Mouse (Mus musculus) cerebellum, adult 2 months (tissue): ENCODE results near the gene Appl2.

Source experiments
- CTCF ChIP-seq: fragments of 200-500 bp; IDR thresholded peaks from 2 replicates; pipeline ENCODE4 v1.5.1; 2011; ENCODE audit warnings: low read depth, mild to moderate bottlenecking, control low read depth, low read length, moderate library complexity, borderline replicate concordance; ENCODE audit not compliant: insufficient read depth
- POLR2A ChIP-seq: fragments of 200-500 bp; IDR thresholded peaks from 2 replicates; pipeline ENCODE4 v1.6.1; 2011; ENCODE audit warnings: low read length, control low read depth, borderline replicate concordance; ENCODE audit not compliant: insufficient read depth

DNA sequence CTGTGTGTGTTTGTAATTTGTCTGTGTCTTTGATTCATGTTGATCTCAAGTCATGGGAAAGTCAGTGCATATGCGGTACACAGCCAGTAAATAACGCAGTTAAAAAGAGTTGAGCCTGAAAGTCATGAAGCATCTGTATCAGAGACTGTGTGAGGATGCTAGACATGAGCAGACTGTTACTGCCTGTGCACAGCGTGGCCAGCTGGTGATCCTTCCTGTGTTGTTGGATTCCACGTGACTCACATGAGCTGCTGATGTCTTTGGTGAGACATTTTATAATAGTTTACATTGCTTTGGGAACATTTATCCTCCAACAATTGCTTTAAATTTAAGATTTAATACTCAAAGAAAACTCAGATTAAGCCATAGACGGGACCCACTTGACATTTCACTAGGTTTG lies 54.0 kb downstream of the Appl2 start:
- no peak for TF ChIP-seq POLR2A
- TF ChIP-seq CTCF, result no peak
